Mouse (Mus musculus): ENCODE results near the gene Prc1. TPM values are rescaled to one million over a fixed set of nuclear protein-coding genes. Genes with fewer than 3 reads are reported as not detected.

The Prc1 gene
- total RNA-seq, 1 experiment = 91.0 TPM

- H3K9ac ChIP-seq (ENCODE audit: insufficient read depth, low read depth, low read length, poor library complexity, severe bottlenecking) = no peak overlapping the region
- TF ChIP-seq ZC3H11A (IDR thresholded peaks at IDR 0.05; ENCODE audit: borderline replicate concordance, low read depth, low read length) (no peak), CHD2 (IDR thresholded peaks at IDR 0.05; ENCODE audit: low read depth, low read length) (no peak), MAFK (IDR thresholded peaks at IDR 0.05; ENCODE audit: insufficient read depth, low read depth, low read length) (no peak), HCFC1 (IDR thresholded peaks at IDR 0.05; ENCODE audit: borderline replicate concordance, insufficient read depth, low read length) (no peak), ZNF384 (IDR thresholded peaks at IDR 0.05; ENCODE audit: low read depth, low read length) (no peak)
- H3K4me3 ChIP-seq (ENCODE audit: insufficient read depth in 1 of 2, low read depth in 1 of 2, low read length in 2 of 2, poor library complexity in 1 of 2, severe bottlenecking in 1 of 2) = no peak overlapping the region
- in situ Hi-C loops (cut with MboI; ENCODE audit: low sequenced_read_pairs in 2 of 2, unreplicated experiment in 2 of 2) = no loop called here
- H3K36me3 ChIP-seq (ENCODE audit: control insufficient read depth, insufficient read depth, low read length, poor library complexity, severe bottlenecking) = peaks cover 48% of the 10 kb centered on the region
- H3K27ac ChIP-seq (ENCODE audit: insufficient read depth, low read depth, low read length, poor library complexity, severe bottlenecking) = no peak overlapping the region
- no peak for DNase-seq (ENCODE audit: low read depth, low spot score)
- H3K4me1 ChIP-seq (ENCODE audit: control insufficient read depth in 2 of 2, insufficient read depth in 2 of 2, low read length in 2 of 2, poor library complexity in 1 of 2) = peaks cover 0 to 4% of the 10 kb centered on the region in 2 experiments; a peak in 1 of 4 replicates
- H3K9me3 ChIP-seq (ENCODE audit: control insufficient read depth, insufficient read depth, low read depth, low read length) = no peaks in the 10 kb centered on the region
Observed at GRCm38 (mm10) chr7:80330278-80330677, 36.0 kb downstream of the Prc1 start.

DNA sequence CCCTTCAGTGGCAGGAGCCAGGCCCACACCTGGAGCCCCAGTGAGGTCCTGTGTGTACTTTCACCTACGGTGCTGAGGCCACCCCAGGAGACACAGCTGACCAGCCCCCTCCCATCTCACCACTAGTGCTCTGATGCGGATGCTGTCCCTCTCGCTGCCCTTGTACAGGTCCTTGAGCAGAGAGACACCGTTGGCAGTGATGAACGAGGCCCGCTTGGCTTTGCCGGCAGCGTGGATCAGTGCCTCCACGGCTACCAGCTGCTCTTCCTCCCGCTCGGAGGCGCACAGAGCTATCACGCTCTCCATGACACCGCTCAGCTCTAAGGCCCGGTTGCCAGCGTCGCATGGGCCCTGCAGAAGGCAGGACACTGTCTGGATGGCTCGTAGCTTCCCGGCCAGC is 37.2 kb downstream of the Prc1 start:
- no peak overlapping the region for H3K9ac ChIP-seq (ENCODE audit: insufficient read depth, low read depth, low read length, poor library complexity, severe bottlenecking)
- no peaks in the 10 kb centered on the region for H3K9me3 ChIP-seq (ENCODE audit: control insufficient read depth, insufficient read depth, low read depth, low read length)
- DNase-seq (ENCODE audit: low read depth, low spot score) = no peak
- H3K27ac ChIP-seq (ENCODE audit: insufficient read depth, low read depth, low read length, poor library complexity, severe bottlenecking) = no peak overlapping the region
- in situ Hi-C loops (cut with MboI; ENCODE audit: low sequenced_read_pairs in 2 of 2, unreplicated experiment in 2 of 2) = no loop called here
- no peak for TF ChIP-seq CHD2 (IDR thresholded peaks at IDR 0.05; ENCODE audit: low read depth, low read length)
- TF ChIP-seq MAFK (IDR thresholded peaks at IDR 0.05; ENCODE audit: insufficient read depth, low read depth, low read length) = no peak
- TF ChIP-seq HCFC1 (IDR thresholded peaks at IDR 0.05; ENCODE audit: borderline replicate concordance, insufficient read depth, low read length) = no peak
- TF ChIP-seq ZNF384 (IDR thresholded peaks at IDR 0.05; ENCODE audit: low read depth, low read length) = no peak
- no peak for TF ChIP-seq ZC3H11A (IDR thresholded peaks at IDR 0.05; ENCODE audit: borderline replicate concordance, low read depth, low read length)
- no peaks in the 10 kb centered on the region for H3K4me1 ChIP-seq (ENCODE audit: control insufficient read depth in 2 of 2, insufficient read depth in 2 of 2, low read length in 2 of 2, poor library complexity in 1 of 2)
- peaks cover 53% of the 10 kb centered on the region for H3K36me3 ChIP-seq (ENCODE audit: control insufficient read depth, insufficient read depth, low read length, poor library complexity, severe bottlenecking)
- no peak overlapping the region for H3K4me3 ChIP-seq (ENCODE audit: insufficient read depth in 1 of 2, low read depth in 1 of 2, low read length in 2 of 2, poor library complexity in 1 of 2, severe bottlenecking in 1 of 2)

DNA sequence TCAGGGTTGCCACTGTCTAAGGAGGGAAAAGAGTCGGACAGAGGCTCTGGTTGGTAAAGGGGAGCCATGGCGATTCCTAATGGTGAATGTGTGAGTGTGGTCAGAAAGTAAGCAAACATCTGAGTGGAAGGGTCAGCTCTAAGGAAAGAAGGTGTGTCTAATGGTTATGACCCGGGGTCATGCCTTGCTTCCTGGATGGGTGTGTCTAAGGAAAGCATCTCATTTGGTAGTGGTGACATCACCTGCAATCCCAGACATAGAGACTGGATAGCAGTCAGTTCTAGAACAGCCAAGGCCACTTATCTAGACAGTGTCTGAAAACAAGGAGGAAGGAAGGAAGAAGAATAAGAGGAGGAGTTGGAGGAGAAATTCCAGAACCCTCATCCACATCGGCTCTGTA is 40.6 kb downstream of the Prc1 start:
- Histone ChIP-seq H3K9ac (ENCODE audit: insufficient read depth, low read depth, low read length, poor library complexity, severe bottlenecking) (no peak overlapping the region), H3K27ac (ENCODE audit: insufficient read depth, low read depth, low read length, poor library complexity, severe bottlenecking) (no peak overlapping the region), H3K4me3 (ENCODE audit: insufficient read depth in 1 of 2, low read depth in 1 of 2, low read length in 2 of 2, poor library complexity in 1 of 2, severe bottlenecking in 1 of 2) (no peak overlapping the region), H3K4me1 (ENCODE audit: control insufficient read depth in 2 of 2, insufficient read depth in 2 of 2, low read length in 2 of 2, poor library complexity in 1 of 2) (peaks cover 0 to 2% of the 10 kb centered on the region in 2 experiments; a peak in 1 of 4 replicates), H3K36me3 (ENCODE audit: control insufficient read depth, insufficient read depth, low read length, poor library complexity, severe bottlenecking) (peaks cover 50% of the 10 kb centered on the region), H3K9me3 (ENCODE audit: control insufficient read depth, insufficient read depth, low read depth, low read length) (no peaks in the 10 kb centered on the region)
- in situ Hi-C loops (cut with MboI; ENCODE audit: low sequenced_read_pairs in 2 of 2, unreplicated experiment in 2 of 2) = no loop called here
- DNase-seq (ENCODE audit: low read depth, low spot score) = no peak
- no peak for TF ChIP-seq ZNF384 (IDR thresholded peaks at IDR 0.05; ENCODE audit: low read depth, low read length)
- TF ChIP-seq MAFK (IDR thresholded peaks at IDR 0.05; ENCODE audit: insufficient read depth, low read depth, low read length) = no peak
- TF ChIP-seq HCFC1 (IDR thresholded peaks at IDR 0.05; ENCODE audit: borderline replicate concordance, insufficient read depth, low read length) = no peak
- TF ChIP-seq CHD2 (IDR thresholded peaks at IDR 0.05; ENCODE audit: low read depth, low read length) = no peak
- TF ChIP-seq ZC3H11A (IDR thresholded peaks at IDR 0.05; ENCODE audit: borderline replicate concordance, low read depth, low read length) = no peak

DNA sequence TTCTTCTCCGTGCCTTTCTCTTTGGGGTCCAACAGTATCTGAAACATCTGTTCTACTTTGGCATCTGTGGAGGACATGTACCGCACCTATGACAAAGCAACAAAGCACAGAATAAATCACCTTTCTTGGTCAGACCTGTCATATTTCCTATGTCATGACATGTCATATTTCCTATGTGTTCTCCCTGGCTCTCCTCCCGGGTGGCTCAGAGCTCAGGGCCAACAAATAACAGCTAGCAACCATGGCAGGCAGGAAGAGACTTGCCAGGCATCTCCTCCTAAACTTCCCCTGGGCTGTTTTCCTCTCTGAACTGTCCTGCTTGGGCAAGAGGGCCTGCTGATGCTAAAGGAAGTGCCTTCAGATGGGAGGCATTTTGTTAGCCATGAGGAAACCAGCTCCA is 42.7 kb downstream of the Prc1 start:
- Histone ChIP-seq H3K27ac (ENCODE audit: insufficient read depth, low read depth, low read length, poor library complexity, severe bottlenecking) (no peak overlapping the region), H3K4me3 (ENCODE audit: insufficient read depth in 1 of 2, low read depth in 1 of 2, low read length in 2 of 2, poor library complexity in 1 of 2, severe bottlenecking in 1 of 2) (no peak overlapping the region), H3K4me1 (ENCODE audit: control insufficient read depth in 2 of 2, insufficient read depth in 2 of 2, low read length in 2 of 2, poor library complexity in 1 of 2) (peaks cover 2 to 3% of the 10 kb centered on the region in 2 experiments; a peak in 3 of 4 replicates), H3K36me3 (ENCODE audit: control insufficient read depth, insufficient read depth, low read length, poor library complexity, severe bottlenecking) (peaks cover 42% of the 10 kb centered on the region), H3K9me3 (ENCODE audit: control insufficient read depth, insufficient read depth, low read depth, low read length) (no peaks in the 10 kb centered on the region), H3K9ac (ENCODE audit: insufficient read depth, low read depth, low read length, poor library complexity, severe bottlenecking) (no peak overlapping the region)
- no peak for TF ChIP-seq CHD2 (IDR thresholded peaks at IDR 0.05; ENCODE audit: low read depth, low read length)
- in situ Hi-C loops (cut with MboI; ENCODE audit: low sequenced_read_pairs in 2 of 2, unreplicated experiment in 2 of 2) = no loop called here
- DNase-seq (ENCODE audit: low read depth, low spot score) = no peak

DNA sequence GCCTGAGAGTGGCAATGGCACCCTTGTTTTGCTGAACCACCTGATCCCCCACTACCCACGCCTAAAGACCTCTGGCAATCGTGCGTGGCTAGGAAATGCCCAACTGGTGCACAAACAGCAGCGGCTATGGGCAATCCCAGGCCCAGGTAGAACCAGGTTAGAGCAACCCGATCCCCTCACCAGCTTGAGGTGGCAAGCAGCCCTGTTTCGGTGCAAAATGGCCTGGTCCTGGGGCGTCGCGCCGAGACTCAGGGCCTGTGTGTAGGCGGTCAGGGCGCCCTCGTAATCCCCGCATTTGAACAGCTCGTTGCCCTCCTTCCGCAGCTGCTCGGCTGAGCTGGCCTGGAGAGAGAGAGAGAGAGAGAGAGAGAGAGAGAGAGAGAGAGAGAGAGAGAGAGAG is 45.1 kb downstream of the Prc1 start:
- in situ Hi-C loops (cut with MboI; ENCODE audit: low sequenced_read_pairs in 2 of 2, unreplicated experiment in 2 of 2) = no loop called here

More for the DNA sequence above, 45.1 kb downstream of the Prc1 start:
- peaks cover 25% of the 10 kb centered on the region for H3K36me3 ChIP-seq (ENCODE audit: control insufficient read depth, insufficient read depth, low read length, poor library complexity, severe bottlenecking)
- no peak for DNase-seq (ENCODE audit: low read depth, low spot score)
- H3K4me3 ChIP-seq (ENCODE audit: insufficient read depth in 1 of 2, low read depth in 1 of 2, low read length in 2 of 2, poor library complexity in 1 of 2, severe bottlenecking in 1 of 2) = peak overlapping the region; percentile 78 to 83
- H3K4me1 ChIP-seq (ENCODE audit: control insufficient read depth in 2 of 2, insufficient read depth in 2 of 2, low read length in 2 of 2, poor library complexity in 1 of 2) = peaks cover 3 to 6% of the 10 kb centered on the region in 2 experiments; a peak in 3 of 4 replicates
- H3K9ac ChIP-seq (ENCODE audit: insufficient read depth, low read depth, low read length, poor library complexity, severe bottlenecking) = peak overlapping the region; percentile 72
- H3K9me3 ChIP-seq (ENCODE audit: control insufficient read depth, insufficient read depth, low read depth, low read length) = no peaks in the 10 kb centered on the region
- H3K27ac ChIP-seq (ENCODE audit: insufficient read depth, low read depth, low read length, poor library complexity, severe bottlenecking) = no peak overlapping the region
- TF ChIP-seq MAFK (IDR thresholded peaks at IDR 0.05; ENCODE audit: insufficient read depth, low read depth, low read length) = no peak
